In genomic region chr6:146129066-146129465, GRCm38 (mm10) we compare ENCODE assay signal across 26 mouse cellular contexts.
DNase-seq lines count a peak whose midpoint lies in the region; ATAC-seq lines count a peak whose summit lies in the region.
"Had no signal": no experiment of that assay in that cellular context is flagged by ENCODE, and none has a peak within 500 bp of the region (broad histone marks: within the 10 kb centered on the region; RNA-seq: fewer than 3 reads in every experiment).

No protein-coding gene starts in this region.

- DNase-seq in forebrain, embryonic 10.5 days (ENCODE audit: extremely low spot score, low spot score) = peak; percentile 11
- DNase-seq in heart, adult 11 months = peak; percentile 74
- no peak for DNase-seq in heart, postnatal 10 days
- DNase-seq in midbrain, embryonic 11.5 days (ENCODE audit: low spot score, missing footprints) = peak; percentile 82
- DNase-seq in midbrain, embryonic 14.5 days = no peak
- peak; percentile 6 to 45 for DNase-seq in urinary bladder, postnatal 4 days (ENCODE audit: low spot score in 2 of 2)
- DNase-seq in urinary bladder, postnatal 25 days (ENCODE audit: low spot score) = no peak
- DNase-seq: adrenal gland, adult 2 months; adrenal gland, postnatal 10 days; adrenal gland, postnatal 25 days; B cell, adult 2 months; cerebellum, adult 11 months; cerebellum, adult 18-20 months; cerebellum, adult 8-10 months; cerebellum, adult 9-11 months; cerebellum, postnatal 14 days; cerebellum, postnatal 36 days; embryo, embryonic 11 days had no signal

- H3K9me3 ChIP-seq in forebrain, embryonic 10.5 days = no peaks in the 10 kb centered on the region
- H3K9me3 ChIP-seq in forebrain, embryonic 12.5 days = no peaks in the 10 kb centered on the region
- H3K9me3 ChIP-seq in midbrain, embryonic 11.5 days (ENCODE audit: control insufficient read depth, low read length) = no peaks in the 10 kb centered on the region
- no peaks in the 10 kb centered on the region for H3K9me3 ChIP-seq in midbrain, embryonic 14.5 days (ENCODE audit: control insufficient read depth, low read length)
- H3K9me3 ChIP-seq: embryonic facial prominence, embryonic 13.5 days; embryonic facial prominence, embryonic 15.5 days; forebrain, embryonic 13.5 days; forebrain, embryonic 15.5 days had no signal

- ATAC-seq in forebrain, embryonic 12.5 days (ENCODE audit: low FRiP score) = no peak
- ATAC-seq in midbrain, embryonic 11.5 days (ENCODE audit: low FRiP score) = no peak
- no peak for ATAC-seq in midbrain, embryonic 14.5 days (ENCODE audit: low FRiP score, low TSS enrichment)
- ATAC-seq: CD4-positive, CD25-positive, alpha-beta regulatory T cell, adult 4 months; forebrain, embryonic 13.5 days; forebrain, embryonic 15.5 days had no signal

- no peak overlapping the region for H3K4me2 ChIP-seq in forebrain, embryonic 12.5 days
- H3K4me2 ChIP-seq in midbrain, embryonic 11.5 days = no peak overlapping the region
- H3K4me2 ChIP-seq in midbrain, embryonic 14.5 days (ENCODE audit: low read length) = no peak overlapping the region
- H3K4me2 ChIP-seq: embryonic facial prominence, embryonic 13.5 days; embryonic facial prominence, embryonic 15.5 days; forebrain, embryonic 13.5 days; forebrain, embryonic 15.5 days had no signal

- H3K4me1 ChIP-seq in forebrain, embryonic 10.5 days = no peaks in the 10 kb centered on the region
- no peaks in the 10 kb centered on the region for H3K4me1 ChIP-seq in forebrain, embryonic 12.5 days
- H3K4me1 ChIP-seq in midbrain, embryonic 11.5 days (ENCODE audit: control insufficient read depth, insufficient read depth, low read length) = no peaks in the 10 kb centered on the region
- no peaks in the 10 kb centered on the region for H3K4me1 ChIP-seq in midbrain, embryonic 14.5 days (ENCODE audit: control insufficient read depth, insufficient read depth, low read length)
- H3K4me1 ChIP-seq: embryonic facial prominence, embryonic 15.5 days had no signal

- H3K36me3 ChIP-seq in forebrain, embryonic 10.5 days (replicated peaks) = no peaks in the 10 kb centered on the region
- no peaks in the 10 kb centered on the region for H3K36me3 ChIP-seq in forebrain, embryonic 12.5 days (replicated peaks)
- no peaks in the 10 kb centered on the region for H3K36me3 ChIP-seq in midbrain, embryonic 11.5 days (ENCODE audit: control insufficient read depth, insufficient read depth, low read length)
- H3K36me3 ChIP-seq in midbrain, embryonic 14.5 days (ENCODE audit: control insufficient read depth, insufficient read depth, low read length) = no peaks in the 10 kb centered on the region
- H3K36me3 ChIP-seq: embryonic facial prominence, embryonic 13.5 days; embryonic facial prominence, embryonic 15.5 days; forebrain, embryonic 15.5 days had no signal

- no peak overlapping the region for H3K27ac ChIP-seq in forebrain, embryonic 10.5 days
- H3K27ac ChIP-seq in forebrain, embryonic 12.5 days = no peak overlapping the region
- no peak overlapping the region for H3K27ac ChIP-seq in midbrain, embryonic 11.5 days (ENCODE audit: low read depth, low read length)
- H3K27ac ChIP-seq in midbrain, embryonic 14.5 days (replicated peaks; ENCODE audit: low read depth, low read length) = no peak overlapping the region
- H3K27ac ChIP-seq: embryonic facial prominence, embryonic 13.5 days; embryonic facial prominence, embryonic 15.5 days; forebrain, embryonic 13.5 days; forebrain, embryonic 15.5 days had no signal

- H3K9ac ChIP-seq in forebrain, embryonic 12.5 days = no peak overlapping the region
- H3K9ac ChIP-seq in midbrain, embryonic 11.5 days (ENCODE audit: low read length) = no peak overlapping the region
- H3K9ac ChIP-seq in midbrain, embryonic 14.5 days (replicated peaks; ENCODE audit: low read length) = no peak overlapping the region
- H3K9ac ChIP-seq: embryonic facial prominence, embryonic 13.5 days; embryonic facial prominence, embryonic 15.5 days; forebrain, embryonic 13.5 days; forebrain, embryonic 15.5 days had no signal

- no peak overlapping the region for H3K4me3 ChIP-seq in forebrain, embryonic 10.5 days
- H3K4me3 ChIP-seq in forebrain, embryonic 12.5 days (replicated peaks) = no peak overlapping the region
- H3K4me3 ChIP-seq in midbrain, embryonic 11.5 days (ENCODE audit: low read depth, low read length) = no peak overlapping the region
- H3K4me3 ChIP-seq in midbrain, embryonic 14.5 days (replicated peaks; ENCODE audit: low read depth, low read length) = no peak overlapping the region
- H3K4me3 ChIP-seq: embryonic facial prominence, embryonic 13.5 days; embryonic facial prominence, embryonic 15.5 days; erythroblast, embryonic 14.5 days; forebrain, embryonic 13.5 days; forebrain, embryonic 15.5 days had no signal

- no peaks in the 10 kb centered on the region for H3K27me3 ChIP-seq in forebrain, embryonic 10.5 days (ENCODE audit: poor library complexity, severe bottlenecking)
- no peaks in the 10 kb centered on the region for H3K27me3 ChIP-seq in forebrain, embryonic 12.5 days
- no peaks in the 10 kb centered on the region for H3K27me3 ChIP-seq in midbrain, embryonic 11.5 days (ENCODE audit: control insufficient read depth, insufficient read depth, low read length)
- H3K27me3 ChIP-seq in midbrain, embryonic 14.5 days (ENCODE audit: control insufficient read depth, insufficient read depth, low read length) = no peaks in the 10 kb centered on the region
- H3K27me3 ChIP-seq: CH12.LX; embryonic facial prominence, embryonic 13.5 days; embryonic facial prominence, embryonic 15.5 days; forebrain, embryonic 13.5 days; forebrain, embryonic 15.5 days had no signal

- intact Hi-C loops in heart, postnatal 10 days (cut with DNase I) = no loop called here

- WGBS in forebrain, embryonic 10.5 days = 84% methylated on average over 7 of the region's 7 CpGs
- 68% methylated on average over 7 of the region's 7 CpGs for whole genome bisulfite sequencing in forebrain, embryonic 12.5 days
- 87% methylated on average over 7 of the region's 7 CpGs for WGBS in midbrain, embryonic 11.5 days
- WGBS in midbrain, embryonic 14.5 days = 80% methylated on average over 7 of the region's 7 CpGs

Comparison
In these comparisons a context has a peak if more than half of its experiments do, and no peak if none do; other contexts are left out.
1. DNase-seq: peak in forebrain, embryonic 10.5 days (single experiment), heart, adult 11 months (single experiment), midbrain, embryonic 11.5 days (single experiment) and urinary bladder, postnatal 4 days (2 of 2); none in heart, postnatal 10 days (0 of 2), midbrain, embryonic 14.5 days (single experiment) and urinary bladder, postnatal 25 days (single experiment).